Mouse (Mus musculus): ENCODE measurements around the gene Osgin1.

GRCm38 (mm10) chr8:119430690-119431089, 3.2 kb upstream of the Osgin1 start:
- TF ChIP-seq POLR2A (IDR thresholded peaks at IDR 0.05; ENCODE audit: insufficient read depth, low read depth, low read length), result no peak
- no peak for TF ChIP-seq CTCF (IDR thresholded peaks at IDR 0.05)
